Mouse (Mus musculus) embryonic facial prominence, embryonic 15.5 days (tissue): ENCODE measurements around the gene Arhgap27. TPM values are rescaled to one million over a fixed set of nuclear protein-coding genes. Genes with fewer than 3 reads are reported as not detected.
"Not testable (repeated sequence)": the region's sequence is repeated elsewhere in the genome, so short reads cannot be mapped to it uniquely, and the experiment has no call there.

Experiments
- ATAC-seq: fragments of 200-750 bp; cut with Nextera tagmentation; 2 replicates; pipeline ENCODE4 v1.8.0; 2017; ENCODE audit warnings: low read depth, moderate TSS enrichment; ENCODE audit not compliant: insufficient number of reproducible peaks, low FRiP score, low TSS enrichment
- H3K27ac ChIP-seq: fragments of 300-500 bp; sonication (generic); replicated peaks from 2 replicates; pipeline ENCODE4 v1.5.1; 2015; ENCODE audit warnings: mild to moderate bottlenecking, inconsistent platforms
- H3K27me3 ChIP-seq: fragments of 300-500 bp; sonication (generic); 2 replicates; pipeline ENCODE4 v1.6.1; 2015; ENCODE audit warnings: inconsistent platforms
- H3K36me3 ChIP-seq: fragments of 300-500 bp; sonication (generic); 2 replicates; pipeline ENCODE4 v1.6.1; 2015; ENCODE audit warnings: mild to moderate bottlenecking, inconsistent platforms
- H3K4me1 ChIP-seq: fragments of 300-500 bp; sonication (generic); 2 replicates; pipeline ENCODE4 v1.6.1; 2015; ENCODE audit warnings: inconsistent platforms
- H3K4me2 ChIP-seq: fragments of 300-500 bp; sonication (generic); replicated peaks from 2 replicates; pipeline ENCODE4 v1.6.1; 2015; ENCODE audit warnings: mild to moderate bottlenecking, inconsistent platforms
- H3K4me3 ChIP-seq: fragments of 300-500 bp; sonication (generic); replicated peaks from 2 replicates; pipeline ENCODE4 v1.5.1; 2015; ENCODE audit warnings: mild to moderate bottlenecking, inconsistent platforms
- H3K9ac ChIP-seq: fragments of 300-500 bp; sonication (generic); 2 replicates; pipeline ENCODE4 v1.6.1; 2015; ENCODE audit warnings: inconsistent platforms
- H3K9me3 ChIP-seq: fragments of 300-500 bp; sonication (generic); replicated peaks from 2 replicates; pipeline ENCODE4 v1.6.1; 2016; ENCODE audit warnings: inconsistent platforms
- WGBS: fragments of 180-500 bp; shearing (Covaris S2); methylation state at CpG from one replicate; pipeline ENCODE4 v1.1.7; 2015; 5-methylcytosine and 5-hydroxymethylcytosine counted together
- polyA plus RNA-seq: library from polyadenylated mRNA; unstranded; fragments of >200 nt; fragmentation: Nextera tagmentation; extraction: Ambion mirVana; gene quantifications from 2 replicates; pipeline ENCODE4 v1.2.1, GENCODE M21; 2015

Arhgap27 gene
- polyA plus RNA-seq, 1 experiment from 2014 or later, result 12.3 TPM

GRCm38 (mm10) chr11:103313542-103313941 is 50.0 kb downstream of the Arhgap27 start:
- 79% methylated on average over 6 of the region's 6 CpGs for WGBS
- no peaks in the 10 kb centered on the region for H3K27me3 ChIP-seq
- no peak for ATAC-seq
- peaks cover 25% of the 10 kb centered on the region for H3K4me1 ChIP-seq
- H3K4me2 ChIP-seq, result no peak overlapping the region
- no peak overlapping the region for H3K9ac ChIP-seq
- H3K27ac ChIP-seq, result no peak overlapping the region
- no peaks in the 10 kb centered on the region for H3K9me3 ChIP-seq
- no peak overlapping the region for H3K4me3 ChIP-seq
- no peaks in the 10 kb centered on the region for H3K36me3 ChIP-seq

GRCm38 (mm10) chr11:103312655-103313255 is 50.7 kb downstream of the Arhgap27 start:
- Histone ChIP-seq H3K36me3 (no peaks in the 10 kb centered on the region), H3K9me3 (no peaks in the 10 kb centered on the region), H3K4me1 (peaks cover 28% of the 10 kb centered on the region), H3K4me2 (no peak overlapping the region), H3K9ac (no peak overlapping the region), H3K27ac (peak overlapping the region; percentile 91; the same call in 1 of the 2 replicates), H3K4me3 (no peak overlapping the region), H3K27me3 (no peaks in the 10 kb centered on the region)
- ATAC-seq, result no peak
- WGBS, result 47% methylated on average over 8 of the region's 8 CpGs

DNA sequence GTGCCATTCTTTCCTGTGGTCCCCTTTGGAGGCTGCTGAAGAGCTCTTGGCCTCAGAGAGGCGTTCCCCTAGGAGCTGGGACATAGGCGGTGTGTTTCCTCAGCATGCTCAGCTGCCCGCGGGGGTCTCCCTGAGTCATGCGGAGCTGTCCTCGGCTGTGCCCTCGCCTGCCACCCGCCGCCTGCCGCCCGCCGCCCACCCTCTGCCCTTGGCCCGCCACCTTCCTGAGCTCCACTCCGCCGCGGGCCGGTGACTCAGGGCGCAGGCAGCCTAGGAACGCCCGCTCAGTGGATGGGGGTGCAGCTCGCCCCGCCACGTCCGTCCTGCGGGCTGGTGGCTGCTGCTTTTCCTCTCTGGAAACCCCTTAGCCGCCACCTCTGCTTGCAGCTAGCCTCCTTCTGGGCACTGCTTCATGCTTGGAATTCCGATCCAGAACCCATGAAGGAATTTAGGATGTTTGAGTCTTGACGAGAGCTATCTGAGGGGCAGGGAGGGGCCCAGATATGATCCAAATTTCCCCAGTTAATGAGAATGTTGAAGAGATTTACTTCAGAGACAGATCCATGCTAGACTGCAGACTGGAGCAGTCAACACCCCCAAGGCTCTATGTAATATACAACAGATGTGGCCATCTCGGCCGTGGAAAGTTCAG is 51.4 kb downstream of the Arhgap27 start:
- no peaks in the 10 kb centered on the region for H3K36me3 ChIP-seq
- H3K4me2 ChIP-seq, result peak overlapping the region; percentile 78
- peak overlapping the region; percentile 40 for H3K9ac ChIP-seq
- H3K4me1 ChIP-seq, result peaks cover 28% of the 10 kb centered on the region
- peak; percentile 83 for ATAC-seq
- no peaks in the 10 kb centered on the region for H3K9me3 ChIP-seq
- WGBS, result 2% methylated on average over 30 of the region's 30 CpGs
- peak overlapping the region; percentile 38 for H3K4me3 ChIP-seq
- peak overlapping the region; percentile 91 for H3K27ac ChIP-seq
- H3K27me3 ChIP-seq, result no peaks in the 10 kb centered on the region

DNA sequence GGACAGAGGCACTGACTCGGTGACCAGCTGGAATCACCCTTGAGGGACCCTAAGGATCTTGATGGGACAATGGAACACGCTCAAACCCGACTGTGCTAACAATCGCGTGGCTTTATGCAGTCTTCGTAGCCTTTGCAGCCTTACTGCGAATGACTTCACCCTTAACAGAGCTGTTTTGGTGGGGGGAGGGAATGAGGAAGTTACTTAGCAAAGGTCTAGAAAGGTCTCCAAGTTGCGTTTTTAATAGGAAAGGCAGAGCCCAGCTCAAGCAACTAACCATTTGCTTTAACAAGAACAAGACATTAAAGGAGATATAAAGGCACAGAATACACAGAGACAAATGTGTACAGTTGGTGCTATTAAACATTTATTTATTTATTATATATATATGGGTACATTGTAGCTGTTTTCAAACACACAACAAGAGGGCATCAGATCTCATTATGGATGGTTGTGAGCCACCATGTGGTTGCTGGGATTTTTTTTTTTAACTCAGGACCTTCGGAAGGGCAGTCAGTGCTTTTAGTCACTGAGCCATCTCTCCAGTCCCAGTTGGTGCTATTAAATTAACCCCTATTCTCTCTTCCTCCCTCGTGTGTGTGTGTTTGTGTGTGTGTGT is 53.4 kb downstream of the Arhgap27 start:
- no peaks in the 10 kb centered on the region for H3K9me3 ChIP-seq
- H3K4me1 ChIP-seq, result peaks cover 28% of the 10 kb centered on the region
- no peak overlapping the region for H3K9ac ChIP-seq
- H3K4me2 ChIP-seq, result no peak overlapping the region
- WGBS, result 69% methylated on average over 10 of the region's 10 CpGs
- H3K27me3 ChIP-seq, result no peaks in the 10 kb centered on the region
- no peak for ATAC-seq
- no peaks in the 10 kb centered on the region for H3K36me3 ChIP-seq
- no peak overlapping the region for H3K4me3 ChIP-seq
- no peak overlapping the region for H3K27ac ChIP-seq

- H3K4me3 ChIP-seq, result no peak overlapping the region
- no peaks in the 10 kb centered on the region for H3K27me3 ChIP-seq
- H3K4me2 ChIP-seq, result no peak overlapping the region
- H3K4me1 ChIP-seq, result peaks cover 24% of the 10 kb centered on the region
- WGBS, result 59% methylated on average over 8 of the region's 8 CpGs
- no peaks in the 10 kb centered on the region for H3K36me3 ChIP-seq
- no peak for ATAC-seq
- H3K9me3 ChIP-seq, result no peaks in the 10 kb centered on the region
- H3K27ac ChIP-seq, result no peak overlapping the region
- H3K9ac ChIP-seq, result no peak overlapping the region
Observed at GRCm38 (mm10) chr11:103307910-103308309, 55.6 kb downstream of the Arhgap27 start.

DNA sequence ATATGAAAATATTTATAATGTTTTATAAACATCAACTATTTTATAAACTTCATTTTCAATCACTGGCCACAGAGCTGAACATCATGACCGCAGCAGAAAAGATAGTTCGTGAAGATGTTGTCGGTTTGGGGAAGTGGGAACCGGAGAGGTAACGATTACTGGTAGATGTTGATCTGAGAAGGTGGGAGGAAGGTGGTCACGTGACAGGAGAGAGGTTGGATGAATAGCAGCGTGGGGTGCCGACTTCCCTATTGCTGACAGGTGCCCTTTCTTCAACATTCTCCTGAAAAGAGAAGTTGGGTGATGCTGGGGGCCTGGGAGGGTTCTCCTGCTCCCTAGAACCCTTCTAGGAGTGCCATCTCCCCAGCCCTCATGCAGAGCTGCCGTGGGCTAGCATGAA is 59.0 kb downstream of the Arhgap27 start:
- Histone ChIP-seq H3K36me3 (no peaks in the 10 kb centered on the region), H3K27ac (no peak overlapping the region), H3K4me2 (no peak overlapping the region), H3K9ac (no peak overlapping the region), H3K4me1 (peaks cover 4% of the 10 kb centered on the region; the same call in 1 of the 2 replicates), H3K9me3 (no peaks in the 10 kb centered on the region), H3K4me3 (no peak overlapping the region), H3K27me3 (no peaks in the 10 kb centered on the region)
- 80% methylated on average over 9 of the region's 9 CpGs for WGBS
- no peak for ATAC-seq

- WGBS, result 86% methylated on average over 7 of the region's 7 CpGs
- ATAC-seq, result no peak
- H3K4me1 ChIP-seq, result peaks cover 20% of the 10 kb centered on the region
Observed at GRCm38 (mm10) chr11:103294772-103295171, 68.7 kb downstream of the Arhgap27 start.

DNA sequence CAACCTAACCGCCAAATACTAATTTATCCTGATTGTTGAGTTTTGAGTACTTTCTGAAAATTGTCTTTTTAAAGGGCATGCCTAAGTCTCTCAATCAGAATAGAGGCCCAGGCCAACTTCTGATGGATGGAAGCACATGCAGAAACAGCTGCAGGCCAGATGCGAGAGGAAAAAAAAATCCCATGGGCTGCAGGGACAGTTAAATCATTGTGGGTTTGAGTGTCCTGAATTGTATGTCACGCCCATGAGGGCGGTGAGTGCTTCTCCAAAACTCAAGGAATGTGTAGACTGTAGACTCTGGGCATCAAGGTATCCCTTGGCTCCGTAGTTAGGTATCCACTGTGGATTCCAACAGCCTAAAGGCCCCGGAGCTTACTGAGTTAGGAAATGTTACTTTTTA is 69.4 kb downstream of the Arhgap27 start:
- Histone ChIP-seq H3K27ac (peak overlapping the region; percentile 69; the same call in 1 of the 2 replicates), H3K9ac (no peak overlapping the region), H3K4me3 (no peak overlapping the region), H3K27me3 (no peaks in the 10 kb centered on the region), H3K36me3 (no peaks in the 10 kb centered on the region), H3K4me1 (peaks cover 21% of the 10 kb centered on the region), H3K9me3 (no peaks in the 10 kb centered on the region), H3K4me2 (no peak overlapping the region)
- no peak; the same call in 1 of the 2 replicates for ATAC-seq
- 52% methylated on average over 6 of the region's 6 CpGs for WGBS

More at GRCm38 (mm10) chr11:103294772-103295171, 68.7 kb downstream of the Arhgap27 start:
- H3K27me3 ChIP-seq, result no peaks in the 10 kb centered on the region
- no peaks in the 10 kb centered on the region for H3K9me3 ChIP-seq
- H3K4me2 ChIP-seq, result no peak overlapping the region
- H3K9ac ChIP-seq, result no peak overlapping the region
- no peak overlapping the region for H3K4me3 ChIP-seq
- H3K27ac ChIP-seq, result no peak overlapping the region
- no peaks in the 10 kb centered on the region for H3K36me3 ChIP-seq

GRCm38 (mm10) chr11:103292890-103293287 is 70.6 kb downstream of the Arhgap27 start:
- Histone ChIP-seq H3K9ac (no peak overlapping the region), H3K4me2 (no peak overlapping the region), H3K36me3 (no peaks in the 10 kb centered on the region), H3K9me3 (no peaks in the 10 kb centered on the region), H3K27ac (peak overlapping the region; percentile 68), H3K27me3 (no peaks in the 10 kb centered on the region), H3K4me1 (peaks cover 30% of the 10 kb centered on the region), H3K4me3 (no peak overlapping the region)
- WGBS, result 73% methylated on average over 5 of the region's 5 CpGs
- ATAC-seq, result no peak

- no peak overlapping the region for H3K4me3 ChIP-seq
- ATAC-seq, result peak; percentile 43; the same call in 1 of the 2 replicates
- H3K9ac ChIP-seq, result no peak overlapping the region
- H3K27ac ChIP-seq, result peak overlapping the region; percentile 68
- H3K36me3 ChIP-seq, result no peaks in the 10 kb centered on the region
- H3K9me3 ChIP-seq, result no peaks in the 10 kb centered on the region
- 15% methylated on average over 14 of the region's 14 CpGs for WGBS
- peaks cover 30% of the 10 kb centered on the region for H3K4me1 ChIP-seq
- H3K4me2 ChIP-seq, result no peak overlapping the region
- H3K27me3 ChIP-seq, result no peaks in the 10 kb centered on the region
Observed at GRCm38 (mm10) chr11:103292152-103292889, 71.2 kb downstream of the Arhgap27 start.

- not testable (repeated sequence) for H3K36me3 ChIP-seq, H3K9me3 ChIP-seq, H3K9ac ChIP-seq, H3K4me3 ChIP-seq, H3K4me2 ChIP-seq, H3K27ac ChIP-seq, ATAC-seq, H3K27me3 ChIP-seq
- 91% methylated on average over 7 of the region's 7 CpGs for WGBS
- peaks cover 37% of the 10 kb centered on the region for H3K4me1 ChIP-seq
Observed at GRCm38 (mm10) chr11:103290841-103291240, 72.7 kb downstream of the Arhgap27 start.
